Mouse (Mus musculus): ENCODE results near the gene Gm11634. TPM values are rescaled to one million over a fixed set of nuclear protein-coding genes. Genes with fewer than 3 reads are reported as not detected.
"Not testable (repeated sequence)": the region's sequence is repeated elsewhere in the genome, so short reads cannot be mapped to it uniquely, and the experiment has no call there.

Gene Gm11634
- total and polyA plus RNA-seq, 3 experiments, result not detected

- H3K4me3 ChIP-seq, result no peak overlapping the region
- no peak overlapping the region for H3K27ac ChIP-seq
- no peak for TF ChIP-seq EP300 (IDR thresholded peaks at IDR 0.05; ENCODE audit: insufficient read depth, low read depth, low read length)
- no peak; the same call in none of the 2 replicates for TF ChIP-seq CTCF (IDR thresholded peaks at IDR 0.05)
- TF ChIP-seq POLR2A (IDR thresholded peaks at IDR 0.05; ENCODE audit: insufficient read depth, low read depth, low read length), result no peak
- no peaks in the 10 kb centered on the region for H3K36me3 ChIP-seq (ENCODE audit: control insufficient read depth, insufficient read depth, low read length)
- no peaks in the 10 kb centered on the region for H3K27me3 ChIP-seq (ENCODE audit: control insufficient read depth, insufficient read depth, low read length)
- H3K9ac ChIP-seq (ENCODE audit: low read depth, low read length), result no peak overlapping the region
- H3K79me2 ChIP-seq (replicated peaks; ENCODE audit: control insufficient read depth, insufficient read depth, low read length), result no peaks in the 10 kb centered on the region
- peak; percentile 50 to 63 for DNase-seq
- 29% methylated on average over 5 of the region's 5 CpGs for WGBS
- no peaks in the 10 kb centered on the region for H3K4me1 ChIP-seq (ENCODE audit: control insufficient read depth, insufficient read depth, low read length)
- intact Hi-C loops (cut with DNase I), result no loop called here
Measured at GRCm38 (mm10) chr11:101589444-101589843, 9.6 kb downstream of the Gm11634 start.

- 89% methylated on average over 7 of the region's 7 CpGs for WGBS
- H3K4me1 ChIP-seq (ENCODE audit: control insufficient read depth, insufficient read depth, low read length), result no peaks in the 10 kb centered on the region
Measured at GRCm38 (mm10) chr11:101588868-101589267, 10.2 kb downstream of the Gm11634 start.

GRCm38 (mm10) chr11:101587676-101588075, 11.4 kb downstream of the Gm11634 start:
- peak in 1 of 2 experiments; percentile 30 for DNase-seq
- intact Hi-C loops (cut with DNase I), result no loop called here
- 89% methylated on average over 10 of the region's 10 CpGs for WGBS
- no peak overlapping the region for H3K4me3 ChIP-seq
- H3K27me3 ChIP-seq (ENCODE audit: control insufficient read depth, insufficient read depth, low read length), result no peaks in the 10 kb centered on the region
- no peak for TF ChIP-seq EP300 (IDR thresholded peaks at IDR 0.05; ENCODE audit: insufficient read depth, low read depth, low read length)
- no peak for TF ChIP-seq CTCF (IDR thresholded peaks at IDR 0.05)
- no peak for TF ChIP-seq POLR2A (IDR thresholded peaks at IDR 0.05; ENCODE audit: insufficient read depth, low read depth, low read length)
- H3K9ac ChIP-seq (ENCODE audit: low read depth, low read length), result no peak overlapping the region
- no peak overlapping the region for H3K27ac ChIP-seq
- H3K4me1 ChIP-seq (ENCODE audit: control insufficient read depth, insufficient read depth, low read length), result peaks cover under 1% of the 10 kb centered on the region
- H3K79me2 ChIP-seq (replicated peaks; ENCODE audit: control insufficient read depth, insufficient read depth, low read length), result no peaks in the 10 kb centered on the region
- no peaks in the 10 kb centered on the region for H3K36me3 ChIP-seq (ENCODE audit: control insufficient read depth, insufficient read depth, low read length)

More at GRCm38 (mm10) chr11:101588868-101589267, 10.2 kb downstream of the Gm11634 start:
- Histone ChIP-seq H3K79me2 (replicated peaks; ENCODE audit: control insufficient read depth, insufficient read depth, low read length) (no peaks in the 10 kb centered on the region), H3K27me3 (ENCODE audit: control insufficient read depth, insufficient read depth, low read length) (no peaks in the 10 kb centered on the region), H3K4me3 (no peak overlapping the region), H3K9ac (ENCODE audit: low read depth, low read length) (no peak overlapping the region), H3K27ac (no peak overlapping the region), H3K36me3 (ENCODE audit: control insufficient read depth, insufficient read depth, low read length) (no peaks in the 10 kb centered on the region)
- no peak for TF ChIP-seq CTCF (IDR thresholded peaks at IDR 0.05)
- no peak for TF ChIP-seq POLR2A (IDR thresholded peaks at IDR 0.05; ENCODE audit: insufficient read depth, low read depth, low read length)
- TF ChIP-seq EP300 (IDR thresholded peaks at IDR 0.05; ENCODE audit: insufficient read depth, low read depth, low read length), result no peak
- no peak for DNase-seq
- intact Hi-C loops (cut with DNase I), result no loop called here

GRCm38 (mm10) chr11:101585805-101586204, 13.3 kb downstream of the Gm11634 start:
- Histone ChIP-seq H3K9ac (ENCODE audit: low read depth, low read length) (no peak overlapping the region), H3K79me2 (replicated peaks; ENCODE audit: control insufficient read depth, insufficient read depth, low read length) (no peaks in the 10 kb centered on the region), H3K27ac (no peak overlapping the region), H3K36me3 (ENCODE audit: control insufficient read depth, insufficient read depth, low read length) (no peaks in the 10 kb centered on the region; the same call in 1 of the 2 replicates), H3K4me3 (no peak overlapping the region), H3K4me1 (ENCODE audit: control insufficient read depth, insufficient read depth, low read length) (peaks cover 4% of the 10 kb centered on the region), H3K27me3 (ENCODE audit: control insufficient read depth, insufficient read depth, low read length) (no peaks in the 10 kb centered on the region)
- WGBS, result 56% methylated on average over 4 of the region's 4 CpGs
- TF ChIP-seq CTCF (IDR thresholded peaks at IDR 0.05) (no peak), EP300 (IDR thresholded peaks at IDR 0.05; ENCODE audit: insufficient read depth, low read depth, low read length) (no peak), POLR2A (IDR thresholded peaks at IDR 0.05; ENCODE audit: insufficient read depth, low read depth, low read length) (no peak)
- intact Hi-C loops (cut with DNase I), result no loop called here
- DNase-seq, result no peak

- H3K9ac ChIP-seq (ENCODE audit: low read depth, low read length); H3K79me2 ChIP-seq (replicated peaks; ENCODE audit: control insufficient read depth, insufficient read depth, low read length); DNase-seq; H3K27me3 ChIP-seq (ENCODE audit: control insufficient read depth, insufficient read depth, low read length); H3K4me3 ChIP-seq; H3K4me1 ChIP-seq (ENCODE audit: control insufficient read depth, insufficient read depth, low read length); intact Hi-C loops (cut with DNase I); H3K36me3 ChIP-seq (ENCODE audit: control insufficient read depth, insufficient read depth, low read length); H3K27ac ChIP-seq: not testable (repeated sequence)
- 94% methylated on average over 1 of the region's 1 CpGs for WGBS
Measured at GRCm38 (mm10) chr11:101585031-101585430, 14.0 kb downstream of the Gm11634 start.

- no peak for DNase-seq
- no peak overlapping the region for H3K9ac ChIP-seq (ENCODE audit: low read depth, low read length)
- WGBS, result 67% methylated on average over 2 of the region's 2 CpGs
- no peak for TF ChIP-seq EP300 (IDR thresholded peaks at IDR 0.05; ENCODE audit: insufficient read depth, low read depth, low read length)
- no peak for TF ChIP-seq POLR2A (IDR thresholded peaks at IDR 0.05; ENCODE audit: insufficient read depth, low read depth, low read length)
- no peak for TF ChIP-seq CTCF (IDR thresholded peaks at IDR 0.05)
- H3K4me1 ChIP-seq (ENCODE audit: control insufficient read depth, insufficient read depth, low read length), result peaks cover 4% of the 10 kb centered on the region
- intact Hi-C loops (cut with DNase I), result no loop called here
- no peaks in the 10 kb centered on the region for H3K27me3 ChIP-seq (ENCODE audit: control insufficient read depth, insufficient read depth, low read length)
- no peak overlapping the region for H3K27ac ChIP-seq
- H3K4me3 ChIP-seq, result no peak overlapping the region
- no peaks in the 10 kb centered on the region; the same call in 1 of the 2 replicates for H3K36me3 ChIP-seq (ENCODE audit: control insufficient read depth, insufficient read depth, low read length)
- H3K79me2 ChIP-seq (replicated peaks; ENCODE audit: control insufficient read depth, insufficient read depth, low read length), result no peaks in the 10 kb centered on the region
Measured at GRCm38 (mm10) chr11:101583205-101583604, 15.9 kb downstream of the Gm11634 start.
